Mouse (Mus musculus) intestine, embryonic 15.5 days (tissue): ENCODE results near the gene Luc7l. TPM values are rescaled to one million over a fixed set of nuclear protein-coding genes. Genes with fewer than 3 reads are reported as not detected.
"Not testable (repeated sequence)": the region's sequence is repeated elsewhere in the genome, so short reads cannot be mapped to it uniquely, and the experiment has no call there.

Experiments
- ATAC-seq: fragments of 200-750 bp; cut with Nextera tagmentation; 2 replicates; pipeline ENCODE4 v1.8.0; 2017; ENCODE audit warnings: moderate TSS enrichment, moderate library complexity
- H3K27ac ChIP-seq: fragments of 300-500 bp; sonication (generic); 2 replicates; pipeline ENCODE4 v1.5.1; 2015; ENCODE audit warnings: mild to moderate bottlenecking, inconsistent platforms
- H3K27me3 ChIP-seq: fragments of 300-500 bp; sonication (generic); replicated peaks from 2 replicates; pipeline ENCODE4 v1.6.1; 2015; ENCODE audit warnings: inconsistent platforms
- H3K36me3 ChIP-seq: fragments of 300-500 bp; sonication (generic); 2 replicates; pipeline ENCODE4 v1.6.1; 2015; ENCODE audit warnings: inconsistent platforms
- H3K4me1 ChIP-seq: fragments of 300-500 bp; sonication (generic); replicated peaks from 2 replicates; pipeline ENCODE4 v1.6.1; 2015; ENCODE audit warnings: inconsistent platforms
- H3K4me2 ChIP-seq: fragments of 300-500 bp; sonication (generic); replicated peaks from 2 replicates; pipeline ENCODE4 v1.6.1; 2015; ENCODE audit warnings: mild to moderate bottlenecking, inconsistent platforms
- H3K4me3 ChIP-seq: fragments of 300-500 bp; sonication (generic); replicated peaks from 2 replicates; pipeline ENCODE4 v1.5.1; 2015; ENCODE audit warnings: inconsistent platforms
- H3K9ac ChIP-seq: fragments of 300-500 bp; sonication (generic); 2 replicates; pipeline ENCODE4 v1.6.1; 2015; ENCODE audit warnings: inconsistent platforms
- H3K9me3 ChIP-seq: fragments of 300-500 bp; sonication (generic); 2 replicates; pipeline ENCODE4 v1.6.1; 2016; ENCODE audit warnings: inconsistent platforms
- WGBS: fragments of 180-500 bp; shearing (Covaris S2); methylation state at CpG from one replicate; pipeline ENCODE4 v1.1.7; 2015; 5-methylcytosine and 5-hydroxymethylcytosine counted together
- polyA plus RNA-seq: library from polyadenylated mRNA; unstranded; fragments of >200 nt; fragmentation: Nextera tagmentation; extraction: Ambion mirVana; gene quantifications from 2 replicates; pipeline ENCODE4 v1.2.1, GENCODE M21; 2015

Luc7l gene
- polyA plus RNA-seq, 1 experiment from 2014 or later = 93.8 TPM

DNA sequence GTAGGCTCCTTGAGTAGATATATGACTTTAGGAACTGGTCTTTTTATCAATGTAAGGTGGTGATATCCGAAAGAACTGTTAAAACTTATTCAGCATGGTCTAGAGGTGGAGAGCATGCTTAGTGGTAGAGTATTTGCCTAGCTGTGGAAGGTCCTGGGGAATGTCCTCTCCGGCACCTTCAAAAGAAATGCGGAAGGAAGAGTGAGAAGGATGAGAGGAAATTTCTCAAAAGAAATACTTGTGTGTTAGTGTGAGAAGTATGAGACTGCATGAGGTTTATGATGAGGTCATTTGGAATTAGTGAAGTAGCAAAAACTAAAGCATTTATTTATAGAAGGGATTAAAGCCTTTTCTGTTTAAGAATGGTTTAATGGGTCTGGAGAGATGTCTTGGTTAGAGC, 9.7 kb downstream of the Luc7l start:
- no peak overlapping the region for H3K4me3 ChIP-seq
- H3K4me1 ChIP-seq = no peaks in the 10 kb centered on the region
- peaks cover 28% of the 10 kb centered on the region for H3K36me3 ChIP-seq
- ATAC-seq = no peak
- H3K27me3 ChIP-seq = no peaks in the 10 kb centered on the region
- WGBS = 94% methylated on average over 3 of the region's 3 CpGs
- no peak overlapping the region for H3K4me2 ChIP-seq
- H3K9me3 ChIP-seq = no peaks in the 10 kb centered on the region
- H3K9ac ChIP-seq = no peak overlapping the region
- H3K27ac ChIP-seq = no peak overlapping the region

- no peaks in the 10 kb centered on the region for H3K9me3 ChIP-seq
- no peak overlapping the region for H3K4me2 ChIP-seq
- no peaks in the 10 kb centered on the region for H3K27me3 ChIP-seq
- no peak overlapping the region for H3K9ac ChIP-seq
- WGBS = 80% methylated on average over 1 of the region's 1 CpGs
- H3K27ac ChIP-seq = no peak overlapping the region
- H3K4me1 ChIP-seq = no peaks in the 10 kb centered on the region
- no peak overlapping the region for H3K4me3 ChIP-seq
- ATAC-seq = no peak
- peaks cover 36% of the 10 kb centered on the region for H3K36me3 ChIP-seq
These were observed 16.2 kb downstream of the Luc7l start for GRCm38 (mm10) chr17:26268851-26269250.

GRCm38 (mm10) chr17:26269577-26269976, 16.9 kb downstream of the Luc7l start:
- not testable (repeated sequence) for H3K4me2 ChIP-seq, H3K9ac ChIP-seq, H3K4me3 ChIP-seq, H3K4me1 ChIP-seq, H3K9me3 ChIP-seq, ATAC-seq, H3K27me3 ChIP-seq, H3K27ac ChIP-seq
- 95% methylated on average over 9 of the region's 10 CpGs for WGBS
- peaks cover 36% of the 10 kb centered on the region for H3K36me3 ChIP-seq

DNA sequence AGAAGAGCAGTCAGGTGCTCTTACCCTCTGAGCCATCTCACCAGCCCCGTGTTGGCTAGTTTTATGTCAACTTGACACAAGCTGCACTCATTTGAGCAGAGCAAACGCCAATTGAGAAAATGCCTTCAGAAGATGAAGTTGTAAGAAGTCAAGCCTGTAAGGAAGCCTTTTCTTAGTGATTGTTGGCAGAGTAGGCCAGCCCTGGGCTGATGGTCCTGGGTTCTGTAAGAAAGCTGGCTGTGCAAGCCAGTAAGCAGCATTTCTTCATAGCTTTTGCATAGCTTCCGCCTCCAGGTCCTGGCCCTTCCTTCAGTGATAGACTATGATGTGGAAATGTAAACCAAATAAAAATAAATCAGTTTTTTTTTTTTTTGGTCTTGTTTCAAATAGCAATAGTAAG, 19.9 kb downstream of the Luc7l start:
- WGBS = 88% methylated on average over 3 of the region's 3 CpGs
- peaks cover 40% of the 10 kb centered on the region for H3K36me3 ChIP-seq
- no peak for ATAC-seq

DNA sequence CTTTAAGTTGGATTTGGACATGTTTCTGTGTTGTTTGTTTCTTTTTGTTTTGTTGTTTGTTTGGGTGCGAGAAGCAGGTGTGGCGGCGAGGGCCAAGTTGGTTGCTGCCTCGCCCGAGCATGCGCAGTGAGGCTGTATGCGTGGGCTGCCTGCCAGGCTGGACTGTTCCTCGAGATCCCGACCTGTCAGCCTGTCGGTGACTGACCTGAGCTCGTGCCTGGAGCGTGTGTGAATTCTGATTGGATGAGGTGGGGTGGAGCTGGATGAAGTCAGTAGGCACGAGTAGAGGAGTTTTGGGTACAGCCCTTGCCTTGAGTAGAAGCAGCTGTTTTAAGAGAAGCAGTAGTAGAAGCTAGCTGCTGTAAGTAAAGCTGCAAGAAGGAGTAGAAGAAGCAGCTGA, 23.2 kb downstream of the Luc7l start:
- Histone ChIP-seq H3K27me3 (no peaks in the 10 kb centered on the region), H3K4me3 (no peak overlapping the region), H3K27ac (no peak overlapping the region), H3K4me2 (no peak overlapping the region), H3K36me3 (peaks cover 46% of the 10 kb centered on the region), H3K4me1 (no peaks in the 10 kb centered on the region), H3K9ac (no peak overlapping the region), H3K9me3 (no peaks in the 10 kb centered on the region)
- 86% methylated on average over 13 of the region's 13 CpGs for WGBS
- no peak for ATAC-seq

More for the DNA sequence above, 19.9 kb downstream of the Luc7l start:
- Histone ChIP-seq H3K4me1 (no peaks in the 10 kb centered on the region), H3K4me3 (no peak overlapping the region), H3K27ac (no peak overlapping the region), H3K4me2 (no peak overlapping the region), H3K9ac (no peak overlapping the region), H3K9me3 (no peaks in the 10 kb centered on the region), H3K27me3 (no peaks in the 10 kb centered on the region)

- peaks cover 50% of the 10 kb centered on the region for H3K36me3 ChIP-seq
- H3K4me3 ChIP-seq = no peak overlapping the region
- H3K9me3 ChIP-seq = no peaks in the 10 kb centered on the region
- H3K27ac ChIP-seq = no peak overlapping the region
- no peak overlapping the region for H3K4me2 ChIP-seq
- no peaks in the 10 kb centered on the region for H3K4me1 ChIP-seq
- WGBS = 90% methylated on average over 4 of the region's 4 CpGs
- no peaks in the 10 kb centered on the region for H3K27me3 ChIP-seq
- no peak for ATAC-seq
- no peak overlapping the region for H3K9ac ChIP-seq
These were observed 24.0 kb downstream of the Luc7l start for GRCm38 (mm10) chr17:26276711-26277110.

- no peaks in the 10 kb centered on the region for H3K4me1 ChIP-seq
- peaks cover 51% of the 10 kb centered on the region for H3K36me3 ChIP-seq
- H3K9ac ChIP-seq = no peak overlapping the region
- no peak overlapping the region for H3K27ac ChIP-seq
- no peaks in the 10 kb centered on the region for H3K27me3 ChIP-seq
- H3K9me3 ChIP-seq = no peaks in the 10 kb centered on the region
- H3K4me3 ChIP-seq = no peak overlapping the region
- WGBS = 80% methylated on average over 8 of the region's 8 CpGs
- no peak overlapping the region for H3K4me2 ChIP-seq
- no peak for ATAC-seq
These were observed 33.7 kb downstream of the Luc7l start for GRCm38 (mm10) chr17:26286199-26286955.

GRCm38 (mm10) chr17:26289475-26289874, 36.8 kb downstream of the Luc7l start:
- Histone ChIP-seq H3K36me3 (peaks cover 31% of the 10 kb centered on the region), H3K4me2 (no peak overlapping the region)

GRCm38 (mm10) chr17:26298318-26298717, 45.6 kb downstream of the Luc7l start:
- H3K4me3 ChIP-seq, H3K4me2 ChIP-seq, H3K9ac ChIP-seq, H3K27ac ChIP-seq, H3K4me1 ChIP-seq, H3K9me3 ChIP-seq, ATAC-seq, H3K27me3 ChIP-seq, H3K36me3 ChIP-seq: not testable (repeated sequence)
- WGBS = 91% methylated on average over 4 of the region's 4 CpGs

More at GRCm38 (mm10) chr17:26289475-26289874, 36.8 kb downstream of the Luc7l start:
- no peaks in the 10 kb centered on the region for H3K27me3 ChIP-seq
- H3K4me3 ChIP-seq = no peak overlapping the region
- no peak for ATAC-seq
- H3K9ac ChIP-seq = no peak overlapping the region
- H3K9me3 ChIP-seq = no peaks in the 10 kb centered on the region
- H3K27ac ChIP-seq = no peak overlapping the region
- 61% methylated on average over 4 of the region's 4 CpGs for WGBS
- no peaks in the 10 kb centered on the region for H3K4me1 ChIP-seq

DNA sequence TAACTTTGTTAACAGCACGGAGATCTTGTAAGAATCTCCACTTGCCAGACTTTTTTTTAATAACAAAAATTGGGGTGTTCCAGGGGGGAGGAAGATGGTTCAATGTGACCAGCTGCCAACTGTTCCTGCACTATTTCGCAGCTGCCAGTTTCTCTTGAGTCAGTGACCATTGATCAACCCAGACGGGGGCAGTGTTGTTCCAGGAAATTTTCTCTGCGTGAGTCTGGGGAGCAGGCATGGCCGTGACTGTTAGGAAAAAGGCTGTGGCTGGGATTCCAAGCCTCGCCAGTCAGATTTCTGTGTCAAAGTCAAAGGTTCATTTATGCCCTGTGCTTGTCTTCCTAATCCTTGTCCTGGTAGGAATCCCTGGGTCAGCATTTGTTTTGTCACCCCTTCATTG, 61.6 kb downstream of the Luc7l start:
- no peak overlapping the region for H3K9ac ChIP-seq
- H3K36me3 ChIP-seq = no peaks in the 10 kb centered on the region
- ATAC-seq = no peak
- H3K4me3 ChIP-seq = no peak overlapping the region
- H3K27me3 ChIP-seq = no peaks in the 10 kb centered on the region
- no peak overlapping the region for H3K27ac ChIP-seq
- 8% methylated on average over 6 of the region's 6 CpGs for WGBS
- H3K4me1 ChIP-seq = peaks cover 10% of the 10 kb centered on the region
- no peaks in the 10 kb centered on the region for H3K9me3 ChIP-seq
- no peak overlapping the region for H3K4me2 ChIP-seq

- no peak overlapping the region for H3K27ac ChIP-seq
- no peaks in the 10 kb centered on the region for H3K9me3 ChIP-seq
- H3K4me3 ChIP-seq = no peak overlapping the region
- peaks cover 10% of the 10 kb centered on the region for H3K4me1 ChIP-seq
- no peak for ATAC-seq
- 38% methylated on average over 10 of the region's 10 CpGs for WGBS
- no peaks in the 10 kb centered on the region for H3K27me3 ChIP-seq
- H3K9ac ChIP-seq = no peak overlapping the region
- H3K36me3 ChIP-seq = no peaks in the 10 kb centered on the region
- no peak overlapping the region for H3K4me2 ChIP-seq
These were observed 62.8 kb downstream of the Luc7l start for GRCm38 (mm10) chr17:26315474-26315873.

- 97% methylated on average over 1 of the region's 1 CpGs for WGBS
These were observed 65.7 kb downstream of the Luc7l start for GRCm38 (mm10) chr17:26318441-26318840.

More at GRCm38 (mm10) chr17:26318441-26318840, 65.7 kb downstream of the Luc7l start:
- H3K27ac ChIP-seq = no peak overlapping the region
- H3K9ac ChIP-seq = no peak overlapping the region
- no peaks in the 10 kb centered on the region for H3K27me3 ChIP-seq
- no peak overlapping the region for H3K4me2 ChIP-seq
- H3K9me3 ChIP-seq = no peaks in the 10 kb centered on the region
- H3K36me3 ChIP-seq = no peaks in the 10 kb centered on the region
- no peak for ATAC-seq
- no peak overlapping the region for H3K4me3 ChIP-seq
- H3K4me1 ChIP-seq = peaks cover 10% of the 10 kb centered on the region
